Mouse (Mus musculus): ENCODE measurements at regions not wholly inside any gene's neighbourhood (a gene's known extent, or its start where the extent isn't known, plus 50 kb on each side); places are given as distances from the start of the nearest gene placed in this dataset.

GRCm38 (mm10) chr15:36664391-36664790 is 343.2 kb downstream of the Zfp706 start:
- no peak for TF ChIP-seq CTCF (IDR thresholded peaks at IDR 0.05; ENCODE audit: extremely low read depth, insufficient read length, insufficient replicate concordance, low read depth, low read length)
- TF ChIP-seq POLR2A (IDR thresholded peaks at IDR 0.05; ENCODE audit: low read depth, low read length), result no peak
